Mouse (Mus musculus) liver, adult 2 months (tissue): ENCODE results near the gene Mag. TPM values are rescaled to one million over a fixed set of nuclear protein-coding genes. Genes with fewer than 3 reads are reported as not detected.

Experiments
- DNase-seq: peaks from one replicate; pipeline ENCODE4 v3.0.0-alpha.2; 2011; ENCODE audit warnings: low read depth, low spot score; ENCODE audit errors: extremely low read depth
- H3K27ac ChIP-seq: fragments of 200-500 bp; replicated peaks from 2 replicates; pipeline ENCODE4 v1.5.1; 2012; ENCODE audit warnings: low read depth, mild to moderate bottlenecking, control low read depth, inconsistent platforms, low read length; ENCODE audit not compliant: insufficient read depth
- H3K27me3 ChIP-seq: fragments of 200-500 bp; 2 replicates; pipeline ENCODE4 v1.6.1; 2012; ENCODE audit warnings: mild to moderate bottlenecking, moderate library complexity, low read length, inconsistent platforms; ENCODE audit not compliant: control insufficient read depth, insufficient read depth
- H3K36me3 ChIP-seq: fragments of 200-500 bp; 2 replicates; pipeline ENCODE4 v1.6.1; 2012; ENCODE audit warnings: low read length, inconsistent platforms; ENCODE audit not compliant: control insufficient read depth, insufficient read depth
- H3K4me1 ChIP-seq: fragments of 200-500 bp; 2 replicates; pipeline ENCODE4 v1.6.1; 2011; ENCODE audit warnings: low read length; ENCODE audit not compliant: control insufficient read depth, insufficient read depth
- H3K4me3 ChIP-seq: fragments of 200-500 bp; 2 replicates; pipeline ENCODE4 v1.5.1; 2011; ENCODE audit warnings: low read depth, mild to moderate bottlenecking, control low read depth, low read length, moderate library complexity; ENCODE audit not compliant: insufficient read depth
- H3K79me2 ChIP-seq: fragments of 200-500 bp; 2 replicates; pipeline ENCODE4 v1.6.1; 2012; ENCODE audit warnings: inconsistent platforms, mild to moderate bottlenecking, low read length, moderate library complexity; ENCODE audit not compliant: control insufficient read depth, insufficient read depth
- H3K9ac ChIP-seq: fragments of 200-500 bp; 2 replicates; pipeline ENCODE4 v1.6.1; 2012; ENCODE audit warnings: low read depth, mild to moderate bottlenecking, control low read depth, inconsistent platforms, low read length
- CTCF ChIP-seq: fragments of 200-500 bp; IDR thresholded peaks from 2 replicates; pipeline ENCODE4 v1.5.1; 2011; ENCODE audit warnings: low read depth, low read length, control low read depth
- POLR2A ChIP-seq: fragments of 200-500 bp; IDR thresholded peaks from 2 replicates; pipeline ENCODE4 v1.6.1; 2011; ENCODE audit warnings: low read length, control low read depth; ENCODE audit not compliant: insufficient read depth; ENCODE audit errors: extremely low read depth
- WGBS: fragments of 180-500 bp; shearing (Covaris S2); methylation state at CpG from one replicate; pipeline ENCODE4 v1.1.7; 2018; 5-methylcytosine and 5-hydroxymethylcytosine counted together
- polyA plus RNA-seq: library from polyadenylated mRNA; depleted of rRNA; stranded (reverse); fragments of >200 nt; gene quantifications from 2 replicates; pipeline ENCODE4 v1.2.3, GENCODE M21; 2012; rRNA removed
- total RNA-seq: library from RNA; depleted of rRNA; stranded (reverse); fragments of >200 nt; gene quantifications from 2 replicates; pipeline ENCODE4 v1.2.3, GENCODE M21; 2014; rRNA removed

Gene Mag
- total and polyA plus RNA-seq, 2 experiments: 0.09 to 0.37 TPM

DNA sequence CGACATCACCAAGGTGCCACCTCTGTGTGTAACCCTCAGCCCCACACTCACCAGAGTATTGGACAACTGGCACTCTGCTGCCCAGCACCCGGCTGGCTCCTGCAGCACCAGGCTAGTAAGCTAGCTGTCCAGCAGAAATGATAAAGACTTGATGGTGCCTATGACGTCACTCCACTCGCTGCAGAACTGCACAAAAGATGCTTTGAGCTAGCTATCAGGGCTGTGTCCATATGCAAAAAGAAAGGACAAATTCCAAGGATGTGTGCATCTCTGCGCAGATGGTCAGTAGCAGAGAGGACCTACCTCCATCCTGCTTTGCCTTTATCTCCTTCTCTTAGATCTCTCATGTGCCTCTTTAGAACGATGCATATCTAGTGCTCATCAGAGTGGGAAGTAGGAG lies 58.6 kb downstream of the Mag start, which contains the start of gene Ffar3:
TSS of gene Ffar3 (minus strand) at position 101 of the 400 bp plus-strand sequence.
- H3K4me1 ChIP-seq: no peaks in the 10 kb centered on the region
- H3K27ac ChIP-seq: no peak within 1 kb of the TSS
- no peaks in the 10 kb centered on the region for H3K79me2 ChIP-seq
- no peak within 1 kb of the TSS for H3K9ac ChIP-seq
- no peak for TF ChIP-seq POLR2A
- no peak for TF ChIP-seq CTCF
- no peaks in the 10 kb centered on the region for H3K36me3 ChIP-seq
- H3K4me3 ChIP-seq: no peak within 1 kb of the TSS
- 74% methylated on average over 6 of the region's 6 CpGs for WGBS
- DNase-seq: no peak
- no peaks in the 10 kb centered on the region for H3K27me3 ChIP-seq

DNA sequence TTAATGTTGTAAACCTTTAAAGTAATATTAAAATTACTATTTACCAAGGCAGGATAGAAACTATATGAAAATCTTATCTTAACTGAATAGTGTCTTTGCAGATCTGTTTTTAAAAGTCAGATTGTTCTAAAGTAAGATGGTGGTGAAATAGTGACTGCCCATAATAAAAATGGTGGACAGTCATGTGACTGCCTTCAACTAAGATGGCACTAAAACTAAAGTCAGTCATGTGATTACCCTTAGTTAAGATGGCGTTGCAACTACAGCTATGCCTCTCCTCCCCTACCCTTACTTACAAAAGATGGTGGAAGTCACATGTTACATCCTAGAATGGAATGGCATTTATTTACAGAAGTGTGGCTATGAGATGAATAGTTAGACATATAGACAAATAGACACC lies 63.3 kb downstream of the Mag start:
- no peak overlapping the region for H3K4me3 ChIP-seq
- H3K36me3 ChIP-seq: no peaks in the 10 kb centered on the region
- TF ChIP-seq POLR2A (no peak), CTCF (no peak)
- H3K9ac ChIP-seq: no peak overlapping the region
- 93% methylated on average over 1 of the region's 1 CpGs for WGBS
- no peaks in the 10 kb centered on the region for H3K4me1 ChIP-seq
- no peaks in the 10 kb centered on the region for H3K27me3 ChIP-seq
- no peaks in the 10 kb centered on the region for H3K79me2 ChIP-seq
- DNase-seq: no peak
- H3K27ac ChIP-seq: no peak overlapping the region

Other genes with a start within 250 kb of the Mag start
- gene Haus5, start 249.9 kb downstream of the Mag start, total RNA-seq: 4.6 and 4.7 TPM in 2 replicates
- gene Haus5, start 249.9 kb downstream of the Mag start, polyA plus RNA-seq: 3.7 and 5.3 TPM in 2 replicates
- not detected in 2 replicates for gene Pmis2, start 243.3 kb downstream of the Mag start, total RNA-seq
- gene Pmis2, start 243.3 kb downstream of the Mag start, polyA plus RNA-seq: not detected in 2 replicates
- 0.34 TPM in 1 of 2 replicates, not detected in the other for gene 2200002J24Rik, start 215.9 kb downstream of the Mag start, total RNA-seq
- gene 2200002J24Rik, start 215.9 kb downstream of the Mag start, polyA plus RNA-seq: not detected in 2 replicates
- 2.6 and 4.4 TPM in 2 replicates for gene Atp4a, start 202.7 kb downstream of the Mag start, total RNA-seq
- gene Atp4a, start 202.7 kb downstream of the Mag start, polyA plus RNA-seq: 1.3 and 4.2 TPM in 2 replicates
- gene Tmem147, start 185.3 kb downstream of the Mag start, total RNA-seq: 124 and 146 TPM in 2 replicates
- 248 and 335 TPM in 2 replicates for gene Tmem147, start 185.3 kb downstream of the Mag start, polyA plus RNA-seq
- not detected in 2 replicates for gene Gapdhs, start 171.2 kb downstream of the Mag start, total RNA-seq
- 0.50 and 1.3 TPM in 2 replicates for gene Gapdhs, start 171.2 kb downstream of the Mag start, polyA plus RNA-seq
- gene Sbsn, start 163.4 kb downstream of the Mag start, total RNA-seq: 0.46 and 0.60 TPM in 2 replicates
- gene Sbsn, start 163.4 kb downstream of the Mag start, polyA plus RNA-seq: 0.33 and 0.41 TPM in 2 replicates
- not detected in 2 replicates for gene Dmkn, start 151.1 kb downstream of the Mag start, total RNA-seq
- 0.44 TPM in 1 of 2 replicates, not detected in the other for gene Dmkn, start 151.1 kb downstream of the Mag start, polyA plus RNA-seq
- gene Krtdap, start 127.0 kb downstream of the Mag start, total RNA-seq: not detected in 2 replicates
- not detected in 2 replicates for gene Krtdap, start 127.0 kb downstream of the Mag start, polyA plus RNA-seq
- 0.09 and 0.13 TPM in 2 replicates for gene Ffar2, start 91.1 kb downstream of the Mag start, total RNA-seq
- 0.04 TPM in 1 of 2 replicates, not detected in the other for gene Ffar2, start 91.1 kb downstream of the Mag start, polyA plus RNA-seq
- not detected in 2 replicates for gene Ffar3, start 58.7 kb downstream of the Mag start, total RNA-seq
- not detected in 2 replicates for gene Ffar3, start 58.7 kb downstream of the Mag start, polyA plus RNA-seq
- gene Ffar1, start 53.3 kb downstream of the Mag start, total RNA-seq: not detected in 2 replicates
- 0.05 and 0.21 TPM in 2 replicates for gene Ffar1, start 53.3 kb downstream of the Mag start, polyA plus RNA-seq
- gene Cd22, start 34.5 kb downstream of the Mag start, total RNA-seq: 0.74 and 1.8 TPM in 2 replicates
- 1.4 and 3.7 TPM in 2 replicates for gene Cd22, start 34.5 kb downstream of the Mag start, polyA plus RNA-seq
- 445 and 548 TPM in 2 replicates for gene Hamp2, start 9.8 kb upstream of the Mag start, total RNA-seq
- 6,798 and 9,385 TPM in 2 replicates for gene Hamp2, start 9.8 kb upstream of the Mag start, polyA plus RNA-seq
- gene Hamp, start 29.2 kb upstream of the Mag start, total RNA-seq: 1,191 and 3,227 TPM in 2 replicates
- gene Hamp, start 29.2 kb upstream of the Mag start, polyA plus RNA-seq: 8,217 and 12,671 TPM in 2 replicates
- 40.5 and 55.1 TPM in 2 replicates for gene Usf2, start 41.9 kb upstream of the Mag start, total RNA-seq
- gene Usf2, start 41.9 kb upstream of the Mag start, polyA plus RNA-seq: 160 and 161 TPM in 2 replicates
- 75.7 and 86.7 TPM in 2 replicates for gene Lsr, start 58.6 kb upstream of the Mag start, total RNA-seq
- 289 and 362 TPM in 2 replicates for gene Lsr, start 58.6 kb upstream of the Mag start, polyA plus RNA-seq
- gene Fam187b, start 58.9 kb upstream of the Mag start, total RNA-seq: 2.4 and 3.0 TPM in 2 replicates
- gene Fam187b, start 58.9 kb upstream of the Mag start, polyA plus RNA-seq: 3.7 and 3.9 TPM in 2 replicates
- 3.6 and 3.8 TPM in 2 replicates for gene Fxyd5, start 127.6 kb upstream of the Mag start, total RNA-seq
- 5.4 and 7.8 TPM in 2 replicates for gene Fxyd5, start 127.6 kb upstream of the Mag start, polyA plus RNA-seq
- gene Fxyd7, start 136.6 kb upstream of the Mag start, total RNA-seq: 0.47 TPM in 1 of 2 replicates, not detected in the other
- gene Fxyd7, start 136.6 kb upstream of the Mag start, polyA plus RNA-seq: 0.40 and 0.92 TPM in 2 replicates
- gene Fxyd1, start 142.3 kb upstream of the Mag start, total RNA-seq: 127 and 154 TPM in 2 replicates
- gene Fxyd1, start 142.3 kb upstream of the Mag start, polyA plus RNA-seq: 1,507 and 1,555 TPM in 2 replicates
- 0.07 and 0.18 TPM in 2 replicates for gene Lgi4, start 144.5 kb upstream of the Mag start, total RNA-seq
- gene Lgi4, start 144.5 kb upstream of the Mag start, polyA plus RNA-seq: 0.04 and 0.09 TPM in 2 replicates
- gene Fxyd3, start 161.8 kb upstream of the Mag start, total RNA-seq: 0.27 and 0.46 TPM in 2 replicates
- 0.50 and 0.83 TPM in 2 replicates for gene Fxyd3, start 161.8 kb upstream of the Mag start, polyA plus RNA-seq
- gene Hpn, start 200.4 kb upstream of the Mag start, total RNA-seq: 282 and 327 TPM in 2 replicates
- gene Hpn, start 200.4 kb upstream of the Mag start, polyA plus RNA-seq: 883 and 920 TPM in 2 replicates
- gene Scn1b, start 212.1 kb upstream of the Mag start, total RNA-seq: 2.4 and 3.5 TPM in 2 replicates
- 4.4 and 7.1 TPM in 2 replicates for gene Scn1b, start 212.1 kb upstream of the Mag start, polyA plus RNA-seq
- 5.1 and 6.6 TPM in 2 replicates for gene Gramd1a, start 241.0 kb upstream of the Mag start, total RNA-seq
- 17.0 and 33.0 TPM in 2 replicates for gene Gramd1a, start 241.0 kb upstream of the Mag start, polyA plus RNA-seq